Mouse (Mus musculus): ENCODE measurements around the gene Dpyd.

Dpyd gene

DNA sequence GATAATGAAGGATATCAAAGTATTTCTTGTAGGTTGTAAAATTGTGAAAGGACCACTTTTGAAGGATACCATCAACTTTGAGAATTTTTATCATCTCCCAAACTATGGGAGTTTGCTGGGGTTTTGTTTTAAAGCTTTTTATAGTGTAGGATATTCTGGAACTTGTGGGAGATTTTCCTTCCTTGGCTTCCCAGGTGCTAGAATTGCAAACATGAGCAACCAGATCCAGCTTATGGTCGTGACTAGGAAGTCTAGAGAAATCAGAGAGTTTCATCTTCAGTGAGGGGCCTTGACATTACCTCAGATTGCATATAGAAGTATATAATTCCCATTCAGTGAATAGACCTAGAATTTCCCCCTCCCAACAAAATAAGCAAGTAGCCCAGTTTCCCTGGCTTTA is 819.2 kb downstream of the Dpyd start:
- no peak for DNase-seq

DNA sequence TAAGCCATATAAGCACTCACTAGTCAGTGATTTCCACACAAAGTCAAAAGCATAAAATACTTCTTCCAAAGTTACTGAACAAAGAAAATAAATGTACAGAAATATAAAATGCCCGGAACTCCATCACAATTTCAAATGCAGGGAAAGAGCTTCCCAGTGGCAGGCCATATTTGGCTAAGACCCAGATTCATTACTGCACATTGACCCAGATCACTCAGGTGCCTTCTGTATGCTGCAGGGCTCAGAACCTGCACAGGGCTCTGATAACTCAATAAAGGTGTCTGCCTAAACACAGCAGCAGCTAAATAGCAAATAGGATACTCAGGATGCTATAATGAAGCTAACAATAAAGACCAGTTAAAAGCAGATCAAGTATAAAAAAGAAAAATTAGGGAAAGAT is 820.5 kb downstream of the Dpyd start:
- no peak for DNase-seq

- no peak for DNase-seq
Observed at GRCm38 (mm10) chr3:119387332-119388105, 825.6 kb downstream of the Dpyd start.

GRCm38 (mm10) chr3:119397205-119397604 is 835.3 kb downstream of the Dpyd start:
- DNase-seq, result no peak

GRCm38 (mm10) chr3:119402836-119403728 is 841.2 kb downstream of the Dpyd start:
- no peak for DNase-seq

- no peak for DNase-seq
Observed at GRCm38 (mm10) chr3:119419087-119419709, 857.3 kb downstream of the Dpyd start.

GRCm38 (mm10) chr3:119419745-119420144 is 857.8 kb downstream of the Dpyd start:
- DNase-seq, result no peak

GRCm38 (mm10) chr3:119431339-119431738 is 869.4 kb downstream of the Dpyd start:
- DNase-seq, result no peak

DNA sequence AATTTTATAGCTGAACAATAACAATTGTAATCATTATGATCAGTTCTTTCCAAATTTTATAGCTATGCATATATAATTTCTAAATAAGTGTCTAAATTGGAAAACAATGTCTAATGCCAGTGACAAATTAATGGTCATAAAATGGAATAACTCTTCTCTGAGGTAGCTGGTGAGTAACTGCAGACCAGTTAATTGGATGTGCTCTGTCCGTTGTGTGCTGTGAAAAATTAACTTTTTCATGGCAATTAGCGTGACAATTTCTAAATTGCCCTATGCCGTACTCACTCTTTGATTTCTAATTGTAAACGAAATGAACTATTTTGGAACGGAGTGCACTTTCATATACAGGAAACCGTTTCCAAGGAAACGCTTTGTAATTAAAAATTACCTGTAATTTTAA is 869.8 kb downstream of the Dpyd start:
- no peak for DNase-seq

DNA sequence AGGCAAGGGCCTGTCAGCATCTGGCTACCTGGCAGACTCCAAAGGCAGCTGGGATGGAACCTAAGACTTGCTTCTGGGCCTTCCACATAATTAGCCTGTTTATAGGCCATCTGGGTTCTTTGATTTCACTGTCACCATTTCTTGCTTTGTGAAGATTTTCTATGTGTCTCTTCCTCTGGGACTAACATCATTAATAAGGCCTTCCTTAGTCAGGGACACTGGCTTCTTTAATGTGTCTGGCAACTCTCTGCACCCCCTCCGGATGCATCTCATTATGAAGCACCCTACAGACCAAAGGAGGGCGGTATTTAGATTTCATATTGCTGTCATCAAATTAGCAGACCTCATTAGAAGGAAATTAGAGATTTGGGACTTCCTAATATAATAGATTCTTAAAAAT is 885.6 kb downstream of the Dpyd start:
- DNase-seq, result no peak

DNA sequence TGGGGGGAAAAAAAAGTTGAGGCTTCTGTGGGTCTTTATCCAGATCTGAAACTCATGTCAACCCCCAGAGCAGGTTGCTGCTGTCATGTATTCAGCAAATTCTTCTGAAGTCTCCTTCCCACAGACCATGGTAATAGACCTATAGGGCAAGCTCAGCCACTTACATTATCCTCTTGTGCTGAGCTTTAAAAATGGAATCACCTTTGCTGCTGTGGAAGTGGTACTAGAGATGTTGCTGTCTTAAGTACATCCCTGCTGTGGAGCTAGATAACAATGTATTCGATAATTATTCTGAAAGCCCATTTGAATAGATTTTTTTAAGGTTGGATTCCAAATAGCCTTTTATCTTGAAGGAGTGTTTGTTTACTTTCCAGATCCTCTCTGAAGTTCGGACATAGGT is 902.1 kb downstream of the Dpyd start:
- DNase-seq, result no peak

DNA sequence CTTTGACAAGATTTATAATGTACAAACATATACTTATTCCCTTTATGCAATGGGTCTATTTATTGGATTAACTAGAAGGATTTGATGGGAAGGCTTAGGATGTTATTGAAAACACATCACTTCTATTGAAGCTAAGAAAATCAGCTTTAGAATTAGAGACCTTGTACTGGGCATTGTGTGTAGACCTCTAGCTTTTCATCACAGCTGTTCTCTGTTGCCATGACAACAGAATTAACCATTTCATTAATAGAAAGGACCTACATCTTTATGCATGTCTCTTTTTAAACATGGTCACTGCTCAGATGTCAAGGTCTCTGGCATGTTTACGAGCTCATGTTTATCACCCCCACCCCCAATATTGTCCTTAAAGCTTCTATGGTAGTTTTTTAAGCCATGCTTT is 902.5 kb downstream of the Dpyd start:
- DNase-seq, result no peak

DNA sequence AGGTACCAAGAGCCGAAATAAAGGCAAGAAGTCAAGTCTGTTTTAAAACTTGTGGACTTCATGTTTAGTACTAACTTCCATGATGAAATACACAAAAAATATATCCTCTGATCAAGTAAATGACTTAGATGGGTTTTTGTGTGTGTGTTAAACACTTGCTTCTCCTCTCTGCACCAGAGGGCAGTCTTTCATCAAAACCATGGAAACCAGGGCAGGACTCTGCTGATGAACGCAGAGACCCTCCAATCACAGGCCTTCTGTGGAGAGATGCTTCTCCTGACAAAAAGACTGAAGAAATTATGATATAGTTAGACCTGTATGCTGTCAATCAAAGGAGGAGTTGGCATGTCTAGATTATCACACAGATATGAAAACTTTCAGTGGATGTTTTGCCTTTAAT is 905.8 kb downstream of the Dpyd start:
- DNase-seq, result no peak
